Mouse (Mus musculus) urinary bladder, postnatal 4 days (tissue): ENCODE data around the gene 4921504E06Rik.

Experiments used
- DNase-seq, 2 experiments: peaks; one replicate each; pipeline ENCODE4 v3.0.0; 2021 to 2022; ENCODE audit warnings: low spot score in 2 of 2

The 4921504E06Rik gene

DNA sequence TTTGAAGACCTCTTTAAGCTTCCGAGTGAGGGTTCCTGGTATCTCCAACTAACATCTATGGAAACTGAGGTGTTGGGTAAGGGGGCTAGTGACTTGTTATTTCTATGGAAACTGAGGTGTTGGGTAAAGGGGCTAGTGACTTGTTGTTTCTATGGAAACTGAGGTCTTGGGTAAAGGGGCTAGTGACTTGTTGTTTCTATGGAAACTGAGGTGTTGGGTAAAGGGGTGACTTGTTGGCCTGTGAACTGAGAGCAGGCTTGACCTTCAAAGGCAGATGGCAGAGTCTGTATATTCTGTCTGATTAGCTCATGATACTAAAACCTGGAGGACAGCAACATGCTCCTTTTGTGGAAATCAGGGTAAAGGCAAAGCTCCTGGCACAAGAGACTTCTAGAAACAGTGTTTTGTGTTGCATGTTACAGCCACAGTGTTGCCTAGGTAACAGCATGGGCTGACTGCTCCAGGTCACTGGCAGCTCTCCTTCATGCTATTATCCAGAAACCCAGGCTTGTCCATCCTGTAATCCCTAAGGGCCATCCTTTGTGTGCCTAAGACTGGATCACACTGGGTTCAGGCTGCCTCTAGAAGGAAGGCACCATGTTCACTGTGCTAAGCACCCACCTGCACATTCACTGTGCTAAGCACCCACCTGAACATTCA lies 133.9 kb downstream of the 4921504E06Rik start:
- no peak for DNase-seq

GRCm38 (mm10) chr2:19416066-19416465 lies 137.6 kb downstream of the 4921504E06Rik start:
- no peak for DNase-seq

DNA sequence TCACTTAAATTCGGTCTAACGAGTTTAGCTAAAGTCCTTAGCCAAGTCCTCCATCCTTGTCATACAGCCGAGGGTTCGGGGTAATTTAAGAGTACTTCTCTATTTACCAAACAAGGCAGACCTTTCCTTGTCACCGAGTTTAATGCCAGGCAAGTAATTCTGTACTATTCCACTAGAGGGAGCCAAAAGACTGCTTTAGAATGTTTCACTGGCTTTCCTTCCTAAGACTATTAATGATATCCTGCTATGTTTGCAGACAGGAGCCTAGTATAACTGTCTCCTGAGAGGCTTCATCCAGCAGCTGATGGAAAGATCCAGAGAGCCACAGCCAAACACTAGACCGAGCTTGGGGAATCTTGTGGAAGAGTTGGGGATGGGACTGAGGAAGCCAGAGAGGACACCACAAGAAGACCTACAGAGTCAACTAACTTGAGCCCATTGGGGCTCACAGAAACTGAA lies 138.6 kb downstream of the 4921504E06Rik start:
- no peak for DNase-seq

DNA sequence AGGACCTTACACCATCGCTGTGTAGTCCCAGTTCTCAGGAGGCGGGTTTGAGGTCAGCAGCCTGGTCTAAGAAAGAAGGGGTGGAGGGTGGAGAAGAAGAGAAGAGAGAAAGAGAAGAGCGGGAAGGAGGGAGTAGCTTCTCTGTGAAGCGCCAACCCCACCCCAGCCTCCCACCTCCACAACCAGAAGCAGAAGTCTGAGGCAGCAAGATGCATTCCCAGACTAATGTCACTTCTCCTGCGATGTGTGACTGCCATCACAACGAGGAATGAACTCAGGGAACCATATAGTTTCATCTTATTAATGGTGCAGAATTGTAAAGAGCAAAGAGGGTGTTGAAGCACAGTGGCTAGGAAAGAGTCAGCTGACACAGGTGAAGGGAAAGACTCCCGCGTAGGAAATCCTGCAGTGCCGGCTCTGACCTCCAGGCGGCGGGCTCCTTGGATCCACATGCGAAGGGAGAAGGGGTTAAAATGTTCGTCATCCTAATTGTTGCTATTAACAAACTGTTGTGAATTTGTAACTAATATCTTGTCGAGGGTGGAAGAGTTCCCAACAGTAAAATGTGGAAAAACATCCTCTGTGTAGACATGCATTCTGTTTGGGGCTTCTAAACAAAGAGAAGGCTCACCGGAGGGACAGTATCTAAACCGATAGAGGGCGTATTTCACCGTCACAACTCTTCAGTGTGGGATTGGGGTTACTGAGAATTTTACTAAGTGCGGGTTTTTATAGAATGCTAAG lies 139.3 kb downstream of the 4921504E06Rik start:
- peak in 1 of 2 experiments; percentile 68 for DNase-seq
